Mouse (Mus musculus): ENCODE data around the gene Amacr.

DNA sequence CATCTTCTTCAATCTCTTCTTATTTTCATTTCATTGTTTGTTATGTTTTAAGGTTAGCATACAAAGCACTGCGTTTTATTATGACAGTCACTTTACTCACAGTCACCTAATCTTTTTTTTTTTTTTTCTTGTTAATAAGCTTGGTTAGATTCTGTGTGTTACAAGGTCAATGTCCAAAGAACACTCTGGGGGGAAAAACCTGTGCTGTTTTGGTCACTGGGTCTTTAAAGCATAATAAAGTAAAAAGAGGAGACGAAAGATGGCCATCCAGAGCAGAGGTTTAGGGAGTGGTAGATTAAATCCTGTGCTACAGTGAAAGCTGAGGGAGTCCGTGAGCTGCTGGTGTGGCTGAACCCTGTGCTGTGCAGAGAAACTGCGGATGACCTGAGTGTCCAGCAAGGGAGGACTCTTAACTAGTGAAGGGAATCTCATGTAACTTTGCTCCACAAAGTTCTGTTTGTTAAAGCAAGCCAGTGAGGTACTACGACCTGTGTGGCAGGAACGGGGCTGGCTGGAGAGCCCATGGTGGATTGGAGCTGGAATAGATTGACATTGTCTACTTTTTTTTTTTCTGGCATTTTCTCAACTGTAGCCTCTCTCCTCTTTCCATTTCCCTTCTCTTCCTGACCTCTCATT lies 27.1 kb upstream of the Amacr start:
- TF ChIP-seq POLR2A (IDR thresholded peaks at IDR 0.05; ENCODE audit: borderline replicate concordance, extremely low read depth, insufficient read depth, insufficient read length, poor library complexity, severe bottlenecking) (no peak), CTCF (IDR thresholded peaks at IDR 0.05; ENCODE audit: borderline replicate concordance, extremely low read depth, insufficient read depth, insufficient read length) (no peak)
